Mouse (Mus musculus) stomach, embryonic 15.5 days (tissue): ENCODE measurements around the gene Wbp2nl. TPM values are rescaled to one million over a fixed set of nuclear protein-coding genes. Genes with fewer than 3 reads are reported as not detected.
"Not testable (repeated sequence)": the region's sequence is repeated elsewhere in the genome, so short reads cannot be mapped to it uniquely, and the experiment has no call there.

Source experiments
- ATAC-seq: fragments of 200-750 bp; cut with Nextera tagmentation; 2 replicates; pipeline ENCODE4 v1.8.0; 2017; ENCODE audit warnings: low read depth, moderate number of reproducible peaks, moderate TSS enrichment; ENCODE audit not compliant: insufficient read depth, low FRiP score
- H3K27ac ChIP-seq: fragments of 300-500 bp; sonication (generic); 2 replicates; pipeline ENCODE4 v1.5.1; 2015; ENCODE audit warnings: mild to moderate bottlenecking, inconsistent platforms
- H3K27me3 ChIP-seq: fragments of 300-500 bp; sonication (generic); replicated peaks from 2 replicates; pipeline ENCODE4 v1.6.1; 2015; ENCODE audit warnings: inconsistent platforms
- H3K36me3 ChIP-seq: fragments of 300-500 bp; sonication (generic); 2 replicates; pipeline ENCODE4 v1.6.1; 2015; ENCODE audit warnings: inconsistent platforms
- H3K4me1 ChIP-seq: fragments of 300-500 bp; sonication (generic); 2 replicates; pipeline ENCODE4 v1.6.1; 2015; ENCODE audit warnings: inconsistent platforms
- H3K4me2 ChIP-seq: fragments of 300-500 bp; sonication (generic); 2 replicates; pipeline ENCODE4 v1.6.1; 2015; ENCODE audit warnings: mild to moderate bottlenecking, inconsistent platforms
- H3K4me3 ChIP-seq: fragments of 300-500 bp; sonication (generic); replicated peaks from 2 replicates; pipeline ENCODE4 v1.5.1; 2015; ENCODE audit warnings: inconsistent platforms
- H3K9ac ChIP-seq: fragments of 300-500 bp; sonication (generic); 2 replicates; pipeline ENCODE4 v1.6.1; 2015; ENCODE audit warnings: inconsistent platforms
- H3K9me3 ChIP-seq: fragments of 300-500 bp; sonication (generic); 2 replicates; pipeline ENCODE4 v1.6.1; 2016; ENCODE audit warnings: inconsistent platforms
- WGBS: fragments of 180-500 bp; shearing (Covaris S2); methylation state at CpG from one replicate; pipeline ENCODE4 v1.1.7; 2015; 5-methylcytosine and 5-hydroxymethylcytosine counted together
- polyA plus RNA-seq: library from polyadenylated mRNA; unstranded; fragments of >200 nt; fragmentation: Nextera tagmentation; extraction: Ambion mirVana; gene quantifications from 2 replicates; pipeline ENCODE4 v1.2.1, GENCODE M21; 2015

Wbp2nl gene
- polyA plus RNA-seq, 1 experiment from 2014 or later, result 0.12 TPM

- H3K27me3 ChIP-seq, result no peaks in the 10 kb centered on the region
- H3K4me1 ChIP-seq, result peaks cover 23% of the 10 kb centered on the region
- H3K27ac ChIP-seq, result peak overlapping the region; percentile 79
- H3K4me2 ChIP-seq, result peak overlapping the region; percentile 68
- WGBS, result 22% methylated on average over 14 of the region's 14 CpGs
- H3K4me3 ChIP-seq, result peak overlapping the region; percentile 79
- H3K9ac ChIP-seq, result peak overlapping the region; percentile 94
- ATAC-seq, result no peak
- peaks cover 22% of the 10 kb centered on the region for H3K36me3 ChIP-seq
- no peaks in the 10 kb centered on the region for H3K9me3 ChIP-seq
Measured at GRCm38 (mm10) chr15:82353078-82353744, 54.5 kb downstream of the Wbp2nl start.

GRCm38 (mm10) chr15:82353745-82354113, 55.0 kb downstream of the Wbp2nl start:
- peak; percentile 1; the same call in 1 of the 2 replicates for ATAC-seq
- H3K36me3 ChIP-seq, result peaks cover 17% of the 10 kb centered on the region
- H3K4me2 ChIP-seq, result peak overlapping the region; percentile 68
- H3K9ac ChIP-seq, result peak overlapping the region; percentile 94
- no peaks in the 10 kb centered on the region for H3K27me3 ChIP-seq
- no peaks in the 10 kb centered on the region for H3K9me3 ChIP-seq
- H3K4me1 ChIP-seq, result peaks cover 26% of the 10 kb centered on the region
- peak overlapping the region; percentile 79 for H3K27ac ChIP-seq
- 0% methylated on average over 23 of the region's 23 CpGs for WGBS
- H3K4me3 ChIP-seq, result peak overlapping the region; percentile 79

DNA sequence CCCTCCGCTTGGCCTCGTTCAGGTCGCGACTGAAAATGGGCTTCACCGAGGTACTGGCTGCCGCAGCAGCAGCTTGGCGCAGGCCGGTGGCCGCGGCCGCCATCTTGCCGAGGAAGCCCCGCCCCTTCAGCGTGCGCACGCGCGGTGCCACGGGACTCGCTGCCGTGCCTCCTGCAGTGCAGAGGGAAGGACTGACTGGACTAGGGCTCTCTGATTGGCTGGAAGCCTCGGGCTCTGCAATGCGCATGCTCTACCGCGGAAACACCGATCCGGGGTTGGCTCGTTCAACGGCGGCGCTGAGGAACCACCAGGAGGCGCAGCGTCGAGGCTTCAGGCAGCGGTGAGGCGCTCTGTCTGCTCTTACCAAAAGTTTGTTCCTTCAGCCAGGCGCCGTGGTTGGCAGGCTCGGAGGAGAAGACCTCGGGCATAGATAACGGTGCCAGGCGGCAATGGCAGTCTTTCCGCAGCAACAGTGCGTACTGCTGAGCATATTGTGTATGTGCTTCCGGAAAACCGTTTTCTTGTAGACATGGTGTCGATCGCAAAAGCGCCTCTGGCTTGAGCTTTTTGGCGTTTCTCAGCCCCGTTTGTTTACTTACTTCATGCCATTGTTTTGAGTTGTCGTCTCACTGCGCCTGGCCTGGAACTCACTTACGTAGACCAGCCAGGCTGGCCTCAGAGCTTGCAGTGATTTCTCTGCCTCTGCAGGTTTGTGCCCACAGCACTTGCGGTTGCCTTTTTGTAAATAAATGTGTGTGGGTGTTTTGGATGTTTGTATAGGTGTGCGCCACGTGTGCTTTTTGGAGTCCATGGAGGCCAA, 55.6 kb downstream of the Wbp2nl start, which contains the start of gene Ndufa6:
Gene Ndufa6, minus strand, starts transcription at position 197 of the 820 bp plus-strand sequence.
- Histone ChIP-seq H3K4me2 (peak within 1 kb of the TSS; percentile 74), H3K4me1 (peaks cover 30% of the 10 kb centered on the region), H3K9me3 (no peaks in the 10 kb centered on the region), H3K4me3 (peak within 1 kb of the TSS; percentile 79), H3K9ac (peak within 1 kb of the TSS; percentile 94), H3K27ac (peak within 1 kb of the TSS; percentile 94), H3K36me3 (peaks cover 11% of the 10 kb centered on the region), H3K27me3 (no peaks in the 10 kb centered on the region)
- 1% methylated on average over 57 of the region's 57 CpGs for WGBS
- ATAC-seq, result peak; percentile 99

GRCm38 (mm10) chr15:82358431-82359260, 59.9 kb downstream of the Wbp2nl start:
- Histone ChIP-seq H3K9me3 (no peaks in the 10 kb centered on the region), H3K4me2 (no peak overlapping the region), H3K4me3 (no peak overlapping the region), H3K27me3 (no peaks in the 10 kb centered on the region), H3K27ac (peak overlapping the region; percentile 57), H3K9ac (no peak overlapping the region), H3K4me1 (peaks cover 11% of the 10 kb centered on the region), H3K36me3 (no peaks in the 10 kb centered on the region)
- ATAC-seq, result no peak
- WGBS, result 53% methylated on average over 22 of the region's 22 CpGs

GRCm38 (mm10) chr15:82361459-82362018, 62.8 kb downstream of the Wbp2nl start:
- H3K27me3 ChIP-seq, result no peaks in the 10 kb centered on the region
- WGBS, result 63% methylated on average over 11 of the region's 11 CpGs
- peak overlapping the region; percentile 65; the same call in 1 of the 2 replicates for H3K27ac ChIP-seq
- no peak overlapping the region for H3K4me2 ChIP-seq
- peak; percentile 80; the same call in 1 of the 2 replicates for ATAC-seq
- no peaks in the 10 kb centered on the region for H3K36me3 ChIP-seq
- H3K9ac ChIP-seq, result no peak overlapping the region
- H3K4me3 ChIP-seq, result no peak overlapping the region
- no peaks in the 10 kb centered on the region for H3K9me3 ChIP-seq
- H3K4me1 ChIP-seq, result peaks cover 7% of the 10 kb centered on the region

DNA sequence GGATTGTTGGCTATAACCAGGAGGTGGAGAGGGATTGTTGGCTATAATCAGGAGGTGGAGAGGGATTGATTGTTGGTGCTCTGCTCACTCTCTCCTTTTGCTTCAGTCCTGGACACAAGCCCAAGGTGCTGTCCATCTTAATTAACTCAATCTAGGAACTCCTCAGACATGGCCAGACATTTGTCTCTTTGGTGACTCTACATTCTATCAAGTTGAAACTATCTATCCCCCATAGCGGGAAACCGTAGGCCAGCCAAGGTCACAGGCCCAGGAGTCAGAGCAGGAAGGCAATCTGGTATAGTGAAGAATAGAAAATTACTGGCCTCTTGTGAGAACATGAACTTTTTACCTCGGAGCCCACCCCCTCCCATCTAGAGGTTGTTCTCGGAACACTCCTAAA, 63.5 kb downstream of the Wbp2nl start:
- ATAC-seq, result no peak
- Histone ChIP-seq H3K9me3 (no peaks in the 10 kb centered on the region), H3K27me3 (no peaks in the 10 kb centered on the region), H3K4me3 (no peak overlapping the region), H3K36me3 (no peaks in the 10 kb centered on the region), H3K9ac (no peak overlapping the region), H3K4me1 (peaks cover 7% of the 10 kb centered on the region), H3K4me2 (no peak overlapping the region), H3K27ac (no peak overlapping the region)
- 74% methylated on average over 4 of the region's 4 CpGs for WGBS

- WGBS, result 72% methylated on average over 9 of the region's 12 CpGs
- H3K4me3 ChIP-seq, H3K4me1 ChIP-seq, H3K4me2 ChIP-seq, H3K9ac ChIP-seq, H3K9me3 ChIP-seq, H3K27ac ChIP-seq, ATAC-seq, H3K36me3 ChIP-seq, H3K27me3 ChIP-seq: not testable (repeated sequence)
Measured at GRCm38 (mm10) chr15:82363801-82364200, 65.0 kb downstream of the Wbp2nl start.

Other genes with a start within 250 kb of the Wbp2nl start
- gene 4930407I10Rik, start 239.8 kb upstream of the Wbp2nl start, polyA plus RNA-seq, result not detected in 2 replicates
- not detected in 2 replicates for gene Mei1, start 229.0 kb upstream of the Wbp2nl start, polyA plus RNA-seq
- gene Ccdc134, start 171.0 kb upstream of the Wbp2nl start, polyA plus RNA-seq, result 15.5 and 15.8 TPM in 2 replicates
- 152 and 167 TPM in 2 replicates for gene Srebf2, start 151.8 kb upstream of the Wbp2nl start, polyA plus RNA-seq
- 0.19 TPM in 2 replicates for gene Shisa8, start 86.1 kb upstream of the Wbp2nl start, polyA plus RNA-seq
- 0.06 and 0.13 TPM in 2 replicates for gene Tnfrsf13c, start 74.6 kb upstream of the Wbp2nl start, polyA plus RNA-seq
- gene Cenpm, start 54.2 kb upstream of the Wbp2nl start, polyA plus RNA-seq, result 51.0 and 57.6 TPM in 2 replicates
- gene 1500009C09Rik, start 46.6 kb upstream of the Wbp2nl start, polyA plus RNA-seq, result 0.08 TPM in 1 of 2 replicates, not detected in the other
- 10.2 and 12.4 TPM in 2 replicates for gene Sept3, start 24.1 kb upstream of the Wbp2nl start, polyA plus RNA-seq
- gene Naga, start 40.0 kb downstream of the Wbp2nl start, polyA plus RNA-seq, result 79.6 and 86.8 TPM in 2 replicates
- 14.9 and 18.4 TPM in 2 replicates for gene Pheta2, start 40.0 kb downstream of the Wbp2nl start, polyA plus RNA-seq
- gene Smdt1, start 40.0 kb downstream of the Wbp2nl start, polyA plus RNA-seq, result 288 and 301 TPM in 2 replicates
- gene Ndufa6, start 55.4 kb downstream of the Wbp2nl start, polyA plus RNA-seq, result 403 and 420 TPM in 2 replicates
- 12.1 and 14.3 TPM in 2 replicates for gene Cyp2d22, start 81.3 kb downstream of the Wbp2nl start, polyA plus RNA-seq
- gene Cyp2d11, start 95.1 kb downstream of the Wbp2nl start, polyA plus RNA-seq, result not detected in 2 replicates
- 2.1 and 3.4 TPM in 2 replicates for gene Cyp2d10, start 108.2 kb downstream of the Wbp2nl start, polyA plus RNA-seq
- gene Cyp2d9, start 134.5 kb downstream of the Wbp2nl start, polyA plus RNA-seq, result 0.60 TPM in 1 of 2 replicates, not detected in the other